Mouse (Mus musculus) embryonic facial prominence, embryonic 10.5 days (tissue): ENCODE measurements at regions not wholly inside any gene's neighbourhood (a gene's known extent, or its start where the extent isn't known, plus 50 kb on each side); places are given as distances from the start of the nearest gene placed in this dataset.

ENCODE experiments used
- DNase-seq: peaks from one replicate; pipeline ENCODE4 v3.0.0-alpha.2; 2017; ENCODE audit warnings: low spot score
- H3K27ac ChIP-seq: fragments of 300-500 bp; sonication (generic); replicated peaks from 2 replicates; pipeline ENCODE4 v1.5.1; 2016; ENCODE audit warnings: mild to moderate bottlenecking
- H3K27me3 ChIP-seq: fragments of 300-500 bp; sonication (generic); replicated peaks from 2 replicates; pipeline ENCODE4 v1.6.1; 2016; ENCODE audit warnings: low read depth, mild to moderate bottlenecking; ENCODE audit not compliant: poor library complexity, severe bottlenecking
- H3K36me3 ChIP-seq: fragments of 300-500 bp; sonication (generic); replicated peaks from 2 replicates; pipeline ENCODE4 v1.6.1; 2016; ENCODE audit warnings: mild to moderate bottlenecking, moderate library complexity
- H3K4me1 ChIP-seq: fragments of 300-500 bp; sonication (generic); 2 replicates; pipeline ENCODE4 v1.6.1; 2016
- H3K4me3 ChIP-seq: fragments of 300-500 bp; sonication (generic); 2 replicates; pipeline ENCODE4 v1.5.1; 2016; ENCODE audit warnings: mild to moderate bottlenecking, moderate library complexity
- H3K9me3 ChIP-seq: fragments of 300-500 bp; sonication (generic); 2 replicates; pipeline ENCODE4 v1.6.1; 2016; ENCODE audit warnings: mild to moderate bottlenecking
- WGBS: fragments of 180-500 bp; shearing (Covaris S2); methylation state at CpG from one replicate; pipeline ENCODE4 v1.1.7; 2016; 5-methylcytosine and 5-hydroxymethylcytosine counted together

- H3K4me1 ChIP-seq = no peaks in the 10 kb centered on the region
- 86% methylated on average over 1 of the region's 1 CpGs for WGBS
- no peaks in the 10 kb centered on the region for H3K36me3 ChIP-seq
- no peak for DNase-seq
- no peak overlapping the region for H3K27ac ChIP-seq
- H3K9me3 ChIP-seq = no peaks in the 10 kb centered on the region
- H3K4me3 ChIP-seq = no peak overlapping the region
- H3K27me3 ChIP-seq = no peaks in the 10 kb centered on the region
These were observed 1351.2 kb upstream of the A1bg start for GRCm38 (mm10) chr15:62273855-62274488.

- H3K27ac ChIP-seq = no peak overlapping the region
- no peak for DNase-seq
- no peak overlapping the region for H3K4me3 ChIP-seq
- H3K36me3 ChIP-seq = no peaks in the 10 kb centered on the region
- no peaks in the 10 kb centered on the region for H3K4me1 ChIP-seq
- no peaks in the 10 kb centered on the region for H3K9me3 ChIP-seq
- no peaks in the 10 kb centered on the region for H3K27me3 ChIP-seq
- 95% methylated on average over 2 of the region's 2 CpGs for WGBS
These were observed 1349.9 kb upstream of the A1bg start for GRCm38 (mm10) chr15:62272755-62273154.

GRCm38 (mm10) chr15:62271428-62271827 is 1348.6 kb upstream of the A1bg start:
- H3K4me1 ChIP-seq = no peaks in the 10 kb centered on the region
- no peak for DNase-seq
- H3K27me3 ChIP-seq = no peaks in the 10 kb centered on the region
- WGBS = 92% methylated on average over 2 of the region's 2 CpGs
- no peaks in the 10 kb centered on the region for H3K9me3 ChIP-seq
- no peak overlapping the region for H3K4me3 ChIP-seq
- no peak overlapping the region for H3K27ac ChIP-seq
- no peaks in the 10 kb centered on the region for H3K36me3 ChIP-seq

DNA sequence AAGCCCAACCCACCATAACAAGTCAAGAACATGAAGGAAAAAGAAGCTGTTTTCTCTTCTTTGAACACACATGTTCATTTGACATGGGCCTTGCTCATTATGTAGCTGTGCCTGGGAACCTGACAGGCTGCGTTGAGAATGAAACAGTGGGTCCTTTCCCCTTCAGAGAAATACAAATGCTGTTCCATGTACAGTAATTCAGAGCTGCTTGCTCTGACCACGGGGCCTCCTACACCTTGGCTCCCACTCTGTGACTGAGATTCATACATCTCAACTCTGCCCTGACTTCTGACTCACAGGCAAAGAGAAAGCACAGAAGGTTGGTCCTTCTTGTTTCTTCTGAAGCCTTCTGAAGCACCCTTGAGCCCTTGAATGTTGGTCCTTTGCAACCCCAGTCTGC is 1345.4 kb upstream of the A1bg start:
- H3K27me3 ChIP-seq = no peaks in the 10 kb centered on the region
- DNase-seq = no peak
- WGBS = 88% methylated on average over 2 of the region's 2 CpGs

GRCm38 (mm10) chr15:62267536-62267935 is 1344.7 kb upstream of the A1bg start:
- H3K27ac ChIP-seq = no peak overlapping the region
- H3K27me3 ChIP-seq = no peaks in the 10 kb centered on the region
- no peaks in the 10 kb centered on the region for H3K9me3 ChIP-seq
- no peaks in the 10 kb centered on the region for H3K36me3 ChIP-seq
- no peak overlapping the region for H3K4me3 ChIP-seq
- 92% methylated on average over 6 of the region's 6 CpGs for WGBS
- DNase-seq = no peak
- H3K4me1 ChIP-seq = no peaks in the 10 kb centered on the region

More for the DNA sequence above, 1345.4 kb upstream of the A1bg start:
- no peak overlapping the region for H3K27ac ChIP-seq
- H3K9me3 ChIP-seq = no peaks in the 10 kb centered on the region
- no peak overlapping the region for H3K4me3 ChIP-seq
- no peaks in the 10 kb centered on the region for H3K4me1 ChIP-seq
- H3K36me3 ChIP-seq = no peaks in the 10 kb centered on the region

- no peak for DNase-seq
- Histone ChIP-seq H3K36me3 (no peaks in the 10 kb centered on the region), H3K9me3 (no peaks in the 10 kb centered on the region), H3K27ac (no peak overlapping the region), H3K4me3 (no peak overlapping the region), H3K4me1 (no peaks in the 10 kb centered on the region), H3K27me3 (no peaks in the 10 kb centered on the region)
- 93% methylated on average over 6 of the region's 6 CpGs for WGBS
These were observed 1343.2 kb upstream of the A1bg start for GRCm38 (mm10) chr15:62266025-62266424.

DNA sequence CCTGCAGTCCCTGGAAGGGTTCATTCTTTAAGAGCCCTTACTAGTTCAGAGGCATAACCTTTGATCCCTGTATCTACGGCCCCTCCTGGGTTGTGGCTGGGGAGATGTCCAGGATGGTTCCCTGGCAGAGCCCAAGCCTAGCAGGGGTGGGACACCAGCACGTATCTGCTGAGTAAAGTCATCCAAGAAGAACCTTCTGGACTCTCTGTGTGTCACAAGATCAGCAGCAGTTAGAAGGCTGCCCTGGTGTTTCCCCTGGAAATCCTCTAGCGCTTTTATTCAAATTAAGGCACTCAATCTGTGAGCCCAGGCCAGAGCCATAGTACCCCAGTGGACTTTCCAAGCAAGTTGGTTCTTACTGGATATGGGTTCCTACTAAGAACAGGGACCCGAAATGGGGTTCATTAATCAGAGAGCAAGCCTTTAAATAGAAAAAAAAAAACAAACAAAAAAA is 1342.7 kb upstream of the A1bg start:
- H3K4me3 ChIP-seq = no peak overlapping the region
- no peaks in the 10 kb centered on the region for H3K9me3 ChIP-seq
- no peaks in the 10 kb centered on the region for H3K27me3 ChIP-seq
- no peaks in the 10 kb centered on the region for H3K36me3 ChIP-seq
- no peak for DNase-seq
- 85% methylated on average over 4 of the region's 4 CpGs for WGBS
- H3K4me1 ChIP-seq = no peaks in the 10 kb centered on the region
- H3K27ac ChIP-seq = no peak overlapping the region

DNA sequence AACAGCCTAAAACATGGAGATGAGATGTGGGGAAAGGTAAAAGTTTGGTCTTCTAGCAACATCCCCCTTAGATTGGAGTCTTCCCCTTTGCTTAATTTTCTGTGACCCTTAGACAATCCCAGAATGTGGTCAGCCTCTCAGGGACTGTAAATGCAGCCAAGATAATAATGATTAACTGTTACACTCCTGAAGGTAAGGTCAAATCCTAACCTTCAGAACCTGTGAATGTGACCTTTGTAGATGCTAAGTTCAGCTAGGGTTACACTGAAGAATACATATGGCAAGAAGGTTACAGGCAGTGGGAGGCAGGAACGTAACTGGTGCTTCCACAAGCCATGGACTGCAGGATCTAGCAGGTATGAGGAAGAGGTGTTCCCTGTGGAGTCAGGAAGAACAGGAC is 1342.2 kb upstream of the A1bg start:
- DNase-seq = no peak
- no peaks in the 10 kb centered on the region for H3K36me3 ChIP-seq
- WGBS = 74% methylated on average over 1 of the region's 1 CpGs
- no peaks in the 10 kb centered on the region for H3K27me3 ChIP-seq
- H3K9me3 ChIP-seq = no peaks in the 10 kb centered on the region
- H3K27ac ChIP-seq = no peak overlapping the region
- H3K4me1 ChIP-seq = no peaks in the 10 kb centered on the region
- no peak overlapping the region for H3K4me3 ChIP-seq

- H3K27ac ChIP-seq = no peak overlapping the region
- no peaks in the 10 kb centered on the region for H3K9me3 ChIP-seq
- H3K4me3 ChIP-seq = no peak overlapping the region
- H3K36me3 ChIP-seq = no peaks in the 10 kb centered on the region
- H3K27me3 ChIP-seq = no peaks in the 10 kb centered on the region
- no peaks in the 10 kb centered on the region for H3K4me1 ChIP-seq
- no peak for DNase-seq
- WGBS = 89% methylated on average over 1 of the region's 1 CpGs
These were observed 1341.4 kb upstream of the A1bg start for GRCm38 (mm10) chr15:62264183-62264582.

- Histone ChIP-seq H3K27ac (no peak overlapping the region), H3K9me3 (no peaks in the 10 kb centered on the region), H3K4me1 (peaks cover 8% of the 10 kb centered on the region), H3K36me3 (no peaks in the 10 kb centered on the region), H3K4me3 (no peak overlapping the region), H3K27me3 (no peaks in the 10 kb centered on the region)
- DNase-seq = no peak
- WGBS = 95% methylated on average over 5 of the region's 5 CpGs
These were observed 1339.7 kb upstream of the A1bg start for GRCm38 (mm10) chr15:62262487-62262886.

- H3K36me3 ChIP-seq = no peaks in the 10 kb centered on the region
- H3K4me3 ChIP-seq = no peak overlapping the region
- H3K9me3 ChIP-seq = no peaks in the 10 kb centered on the region
- no peaks in the 10 kb centered on the region for H3K27me3 ChIP-seq
- DNase-seq = no peak
- 93% methylated on average over 2 of the region's 2 CpGs for WGBS
- peaks cover 8% of the 10 kb centered on the region for H3K4me1 ChIP-seq
- no peak overlapping the region for H3K27ac ChIP-seq
These were observed 1338.7 kb upstream of the A1bg start for GRCm38 (mm10) chr15:62261520-62261919.

DNA sequence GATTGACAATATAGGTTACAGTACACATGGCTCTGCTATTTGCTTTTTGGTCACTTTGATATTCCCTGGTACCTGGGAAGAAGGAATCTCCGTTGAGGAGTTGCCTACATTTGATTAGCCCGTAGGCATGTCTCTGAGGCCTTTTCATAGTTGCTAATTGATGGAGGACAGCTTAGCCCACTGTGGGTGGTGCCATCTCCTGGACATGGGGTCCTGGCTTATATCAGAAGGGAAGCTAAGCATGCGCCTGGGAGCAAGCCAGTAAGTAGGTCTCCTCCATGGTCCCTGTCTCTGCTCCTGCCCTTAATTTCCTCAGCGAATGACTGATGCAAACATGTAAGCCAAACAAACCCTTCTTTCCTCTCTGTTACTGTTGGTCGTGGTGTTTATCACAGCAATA is 1335.8 kb upstream of the A1bg start:
- H3K27ac ChIP-seq = no peak overlapping the region
- H3K36me3 ChIP-seq = no peaks in the 10 kb centered on the region
- 85% methylated on average over 5 of the region's 5 CpGs for WGBS
- no peak for DNase-seq
- no peaks in the 10 kb centered on the region for H3K27me3 ChIP-seq
- H3K4me1 ChIP-seq = peaks cover 8% of the 10 kb centered on the region
- H3K4me3 ChIP-seq = no peak overlapping the region
- no peaks in the 10 kb centered on the region for H3K9me3 ChIP-seq

DNA sequence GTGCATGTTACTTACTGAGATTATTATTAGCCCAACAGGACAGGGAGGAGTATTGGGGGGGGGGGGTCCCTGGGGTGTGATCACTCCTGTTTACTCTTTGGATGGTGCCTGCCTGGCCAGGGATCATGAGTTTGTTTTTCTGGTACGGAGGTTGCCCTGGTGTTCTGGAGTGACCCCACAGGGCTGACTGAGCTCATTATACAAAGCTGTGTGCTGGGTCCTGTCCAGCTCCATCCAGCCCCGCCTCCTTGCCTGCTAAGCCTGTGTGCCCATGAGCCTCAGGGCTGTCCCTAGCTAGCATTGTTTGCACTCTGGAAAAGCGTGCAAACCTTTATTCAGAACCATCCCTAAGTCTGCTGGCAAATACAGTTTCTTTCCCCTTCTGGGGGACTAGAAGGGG is 1335.1 kb upstream of the A1bg start:
- peak; percentile 31 for DNase-seq
- H3K9me3 ChIP-seq = no peaks in the 10 kb centered on the region
- H3K27me3 ChIP-seq = no peaks in the 10 kb centered on the region
- no peaks in the 10 kb centered on the region for H3K36me3 ChIP-seq
- peaks cover 8% of the 10 kb centered on the region for H3K4me1 ChIP-seq
- 23% methylated on average over 3 of the region's 3 CpGs for WGBS
- peak overlapping the region; percentile 49; the same call in 1 of the 2 replicates for H3K27ac ChIP-seq
- H3K4me3 ChIP-seq = no peak overlapping the region
